Mouse (Mus musculus) CH12.LX (cell line): ENCODE results near the gene Prmt3.
A peak's percentile ranks its signal among the peaks of the same experiment; 100 is the strongest.

ENCODE experiments used
- EP300 ChIP-seq: IDR thresholded peaks from 2 replicates; pipeline ENCODE4 v1.6.1; 2011; ENCODE audit warnings: low read length, improper control_type of control experiment
- HCFC1 ChIP-seq: IDR thresholded peaks from 2 replicates; pipeline ENCODE4 v1.6.1; 2012; ENCODE audit warnings: low read depth, mild to moderate bottlenecking, inconsistent platforms, low read length, improper control_type of control experiment
- MAZ ChIP-seq: IDR thresholded peaks from 2 replicates; pipeline ENCODE4 v1.6.1; 2012; ENCODE audit warnings: low read depth, mild to moderate bottlenecking, inconsistent platforms, low read length, improper control_type of control experiment, moderate library complexity
- NRF1 ChIP-seq: IDR thresholded peaks from 2 replicates; pipeline ENCODE4 v1.6.1; 2014; ENCODE audit warnings: low read depth, mild to moderate bottlenecking, inconsistent platforms, low read length, improper control_type of control experiment, moderate library complexity

- TF ChIP-seq EP300 (peak; percentile 60), MAZ (no peak), HCFC1 (no peak), NRF1 (no peak)
Observed at GRCm38 (mm10) chr7:49842366-49843282, 64.5 kb downstream of the Prmt3 start.
